Mouse (Mus musculus) ES-Bruce4 (cell line): ENCODE measurements around the gene Miga2.

Experiments
- CTCF ChIP-seq: IDR thresholded peaks from one replicate; pipeline ENCODE4 v1.8.1; 2011; ENCODE audit warnings: low read depth, low read length
- EP300 ChIP-seq: IDR thresholded peaks from 2 replicates; pipeline ENCODE4 v1.6.1; 2011; ENCODE audit warnings: low read depth, low read length; ENCODE audit not compliant: insufficient read depth

GRCm38 (mm10) chr2:30357552-30358510, 6.2 kb upstream of the Miga2 start:
- TF ChIP-seq CTCF (no peak), EP300 (no peak)
